Mouse (Mus musculus): ENCODE results near the gene Pde4d.
A peak's percentile ranks its signal among the peaks of the same experiment; 100 is the strongest.

Gene Pde4d

GRCm38 (mm10) chr13:108489825-108490224 is 40.1 kb downstream of the Pde4d start:
- DNase-seq (ENCODE audit: low read depth, low spot score) = no peak

DNA sequence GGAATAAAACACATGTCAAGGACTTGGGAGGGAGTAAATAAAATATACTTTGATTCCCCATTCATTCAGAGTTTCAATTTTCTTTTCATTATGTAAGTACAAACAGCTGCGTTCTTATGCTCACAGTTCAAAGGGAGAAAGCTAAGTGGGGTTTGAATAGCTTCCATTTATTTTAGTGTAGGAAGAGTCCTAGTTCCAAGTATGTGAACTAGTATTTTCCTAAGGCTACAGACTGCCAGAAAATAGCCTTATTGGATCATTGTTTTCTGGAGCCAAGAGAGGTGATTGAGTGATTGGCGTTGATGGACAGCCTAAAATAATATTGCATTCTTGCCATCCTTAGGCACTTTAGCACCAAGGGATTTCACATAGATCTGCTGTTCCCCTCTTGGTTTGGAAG is 41.1 kb downstream of the Pde4d start:
- DNase-seq (ENCODE audit: low read depth, low spot score) = no peak

DNA sequence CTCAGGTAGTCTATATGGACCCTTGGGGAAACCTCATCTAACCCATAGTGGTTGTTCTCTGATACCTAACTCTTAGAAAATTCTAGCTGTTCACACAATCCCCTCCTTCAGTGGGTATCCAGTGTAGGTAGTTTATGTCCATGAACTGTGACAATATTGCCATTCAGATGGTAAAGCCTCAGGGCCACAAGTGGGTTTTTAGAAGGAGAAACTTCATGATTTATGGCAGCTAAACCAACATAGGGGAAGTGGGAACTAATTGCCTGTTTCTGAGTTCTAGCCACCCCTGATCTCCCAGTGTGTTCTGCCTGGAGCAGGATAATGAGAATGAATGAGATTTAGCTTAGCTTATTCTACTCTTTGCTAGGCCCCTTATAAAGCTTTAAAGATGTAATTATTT is 43.1 kb downstream of the Pde4d start:
- no peak for DNase-seq (ENCODE audit: low read depth, low spot score)

GRCm38 (mm10) chr13:108494365-108494764 is 44.6 kb downstream of the Pde4d start:
- DNase-seq (ENCODE audit: low read depth, low spot score) = no peak

GRCm38 (mm10) chr13:108497768-108498167 is 48.0 kb downstream of the Pde4d start:
- no peak for DNase-seq (ENCODE audit: low read depth, low spot score)

DNA sequence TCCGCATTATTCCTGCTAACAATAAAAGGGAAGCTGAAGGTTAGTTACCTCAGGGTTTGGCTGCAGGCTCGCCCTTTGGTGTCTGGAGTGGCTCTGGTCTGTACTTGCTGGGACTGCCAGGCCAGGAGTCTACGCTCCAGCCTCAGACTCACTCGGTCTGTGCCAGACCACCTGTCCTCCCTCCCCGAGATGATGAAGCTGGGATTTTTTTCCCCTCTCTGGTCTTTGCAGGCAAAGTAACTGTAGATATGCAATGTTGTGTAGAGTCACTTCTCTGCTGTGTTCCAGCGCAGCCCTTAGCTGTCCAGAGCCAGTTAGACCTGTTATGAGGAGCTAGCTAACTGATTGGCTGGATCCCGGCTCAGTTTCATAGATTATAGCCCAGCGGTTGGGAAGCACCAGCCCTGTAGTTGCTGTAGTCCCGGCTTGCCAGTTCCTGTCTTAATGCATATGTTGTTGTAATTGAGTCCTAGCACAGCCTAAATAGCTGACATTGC is 48.5 kb downstream of the Pde4d start:
- DNase-seq (ENCODE audit: low read depth, low spot score) = no peak

DNA sequence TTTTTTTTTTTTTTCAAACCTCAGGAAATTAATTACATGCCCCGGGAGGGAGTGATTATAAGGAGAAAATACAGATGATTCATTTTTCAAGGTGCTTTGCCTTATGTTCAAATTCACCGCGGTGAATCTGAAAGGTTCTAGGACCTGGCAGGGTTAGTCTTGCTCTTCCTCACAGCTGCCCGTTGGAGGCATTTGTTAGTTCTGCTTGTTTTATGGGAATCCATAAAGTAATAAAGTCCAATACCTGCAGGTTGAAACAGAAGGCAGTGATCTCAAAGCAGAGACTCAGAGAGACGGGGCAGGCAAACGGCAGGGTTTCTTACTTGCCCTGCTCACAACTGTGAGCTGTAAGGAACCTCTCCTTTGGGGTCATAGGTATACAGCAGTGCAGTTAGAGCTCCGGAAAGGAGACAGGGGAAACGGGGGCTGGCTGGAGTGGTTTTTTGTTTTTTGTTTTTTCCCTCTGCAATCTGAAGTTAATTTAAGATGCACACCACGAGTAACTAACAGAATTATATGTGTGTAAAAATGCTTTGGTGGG is 49.1 kb downstream of the Pde4d start:
- no peak for DNase-seq (ENCODE audit: low read depth, low spot score)

- no peak for DNase-seq (ENCODE audit: low read depth, low spot score)
Observed at GRCm38 (mm10) chr13:108501386-108501785, 51.6 kb downstream of the Pde4d start.

DNA sequence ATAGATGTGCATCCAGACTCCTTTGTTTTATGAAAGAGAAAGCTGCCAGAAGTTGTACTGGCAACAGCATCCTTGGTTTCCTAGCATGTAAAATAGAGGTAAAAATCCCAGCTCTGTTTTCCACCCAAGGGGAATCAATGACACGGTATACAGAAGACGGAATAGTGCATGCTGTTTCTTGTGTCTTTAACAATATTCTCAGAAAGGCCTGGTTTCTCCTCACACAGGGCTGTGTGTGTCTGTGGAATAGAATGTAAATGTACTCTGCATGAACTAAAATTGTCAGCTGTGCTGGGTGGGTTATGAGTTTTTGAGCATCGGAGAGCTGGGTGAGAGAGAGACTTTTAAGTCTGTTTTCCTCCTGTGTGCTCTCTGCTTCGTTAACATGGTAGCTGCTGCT is 74.8 kb downstream of the Pde4d start:
- no peak for DNase-seq (ENCODE audit: low read depth, low spot score)

DNA sequence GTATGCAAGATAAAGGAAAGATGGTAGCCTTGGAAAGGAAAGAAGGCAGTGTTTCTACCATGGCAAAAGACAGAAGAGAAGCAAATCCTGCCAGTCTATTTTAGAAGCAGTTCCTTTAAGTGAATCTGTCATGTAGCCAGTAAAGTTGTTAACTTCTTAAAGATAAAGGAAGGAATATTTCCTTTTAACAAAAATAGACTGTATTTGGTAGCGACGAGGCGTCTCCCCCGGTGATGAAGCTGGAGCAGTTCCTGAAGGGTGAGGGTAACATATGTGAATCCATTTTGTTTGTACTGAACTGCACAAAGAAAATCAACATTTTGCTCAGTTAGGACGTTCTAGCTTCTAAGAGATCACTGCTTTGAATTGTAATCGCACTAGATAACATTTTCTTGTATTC is 75.2 kb downstream of the Pde4d start:
- no peak for DNase-seq (ENCODE audit: low read depth, low spot score)

- peak; percentile 1 for DNase-seq (ENCODE audit: low read depth, low spot score)
Observed at GRCm38 (mm10) chr13:108526258-108527007, 76.7 kb downstream of the Pde4d start.

- no peak for DNase-seq (ENCODE audit: low read depth, low spot score)
Observed at GRCm38 (mm10) chr13:108527090-108527770, 77.5 kb downstream of the Pde4d start.

GRCm38 (mm10) chr13:108528343-108528742 is 78.6 kb downstream of the Pde4d start:
- DNase-seq (ENCODE audit: low read depth, low spot score) = no peak

- no peak for DNase-seq (ENCODE audit: low read depth, low spot score)
Observed at GRCm38 (mm10) chr13:108532875-108533274, 83.1 kb downstream of the Pde4d start.

- no peak for DNase-seq (ENCODE audit: low read depth, low spot score)
Observed at GRCm38 (mm10) chr13:108536436-108536835, 86.7 kb downstream of the Pde4d start.

- DNase-seq (ENCODE audit: low read depth, low spot score) = no peak
Observed at GRCm38 (mm10) chr13:108536951-108537350, 87.2 kb downstream of the Pde4d start.

- no peak for DNase-seq (ENCODE audit: low read depth, low spot score)
Observed at GRCm38 (mm10) chr13:108538760-108539369, 89.1 kb downstream of the Pde4d start.

- no peak for DNase-seq (ENCODE audit: low read depth, low spot score)
Observed at GRCm38 (mm10) chr13:108541488-108541887, 91.7 kb downstream of the Pde4d start.

DNA sequence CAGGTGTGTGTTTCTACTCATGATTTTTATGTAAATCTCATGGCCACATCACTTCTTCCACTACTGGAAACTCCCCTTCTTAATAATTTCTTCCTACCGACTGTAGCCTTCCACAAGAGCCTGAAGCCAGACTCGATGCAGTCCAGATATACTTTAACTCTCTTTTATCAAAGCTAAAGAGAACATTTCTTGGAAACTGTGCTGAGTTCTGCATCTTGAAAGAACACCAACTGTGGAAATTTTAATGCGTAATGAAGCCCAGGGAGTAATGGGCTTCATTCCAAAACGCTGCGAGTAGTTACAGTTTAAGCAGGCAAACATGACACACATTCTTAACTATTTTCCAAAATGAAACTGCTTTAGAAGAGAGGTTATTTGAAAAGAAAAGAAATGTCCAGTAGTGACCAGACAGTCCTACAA is 92.6 kb downstream of the Pde4d start:
- no peak for DNase-seq (ENCODE audit: low read depth, low spot score)

- no peak for DNase-seq (ENCODE audit: low read depth, low spot score)
Observed at GRCm38 (mm10) chr13:108552288-108552687, 102.5 kb downstream of the Pde4d start.

DNA sequence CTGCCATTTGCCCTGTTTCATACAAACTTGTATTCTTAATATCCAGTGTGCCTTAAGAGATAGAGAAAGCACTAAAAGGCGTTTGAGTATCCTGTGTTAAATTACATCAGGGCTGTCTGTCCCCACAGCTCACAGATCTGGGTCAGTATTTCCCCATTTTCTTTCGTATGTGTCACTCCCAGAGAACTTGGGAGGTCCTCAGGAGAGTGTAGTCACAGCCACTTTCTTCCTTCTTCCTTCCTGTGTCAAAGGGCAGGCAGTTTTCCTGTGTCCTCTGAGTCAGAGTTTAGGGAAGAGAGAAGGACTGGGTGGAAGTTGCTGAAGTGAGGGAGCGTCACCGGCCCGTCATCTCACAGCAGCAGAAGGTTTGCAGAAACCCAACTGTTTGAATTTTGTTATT is 103.2 kb downstream of the Pde4d start:
- DNase-seq (ENCODE audit: low read depth, low spot score) = no peak

DNA sequence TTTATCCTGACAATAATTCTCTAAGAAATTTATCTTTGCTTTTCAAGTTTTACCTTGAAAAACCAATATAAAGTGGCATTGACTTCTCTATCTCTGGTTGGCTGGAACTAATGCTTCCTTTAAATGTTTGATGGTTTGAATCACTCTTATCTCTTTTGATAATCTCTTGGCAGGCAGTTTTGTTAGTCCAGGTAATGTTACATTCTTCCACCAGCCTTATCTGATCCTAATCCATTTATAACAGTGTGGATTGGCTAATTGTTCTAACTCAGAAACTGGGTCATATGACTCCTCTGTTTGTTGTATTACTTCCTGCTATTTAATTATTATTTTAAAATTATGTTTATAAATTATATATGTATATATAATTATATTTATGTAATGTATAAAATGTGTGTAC is 105.2 kb downstream of the Pde4d start:
- DNase-seq (ENCODE audit: low read depth, low spot score) = no peak

Data from ZHBTc4 (cell line).